Mouse (Mus musculus) heart, adult 2 months (tissue): ENCODE data around the gene Usp43.

ENCODE experiments used
- CTCF ChIP-seq: fragments of 200-600 bp; IDR thresholded peaks from 2 replicates; pipeline ENCODE4 v1.8.1; 2022; ENCODE audit warnings: antibody characterized with exemption, mild to moderate bottlenecking, moderate library complexity
- EP300 ChIP-seq: fragments of 200-500 bp; IDR thresholded peaks from 2 replicates; pipeline ENCODE4 v1.6.1; 2011; ENCODE audit warnings: low read depth, low read length, control low read depth; ENCODE audit not compliant: insufficient read depth
- POLR2A ChIP-seq: fragments of 200-500 bp; IDR thresholded peaks from 2 replicates; pipeline ENCODE4 v1.6.1; 2011; ENCODE audit warnings: mild to moderate bottlenecking, low read depth, low read length, control low read depth; ENCODE audit not compliant: insufficient read depth

DNA sequence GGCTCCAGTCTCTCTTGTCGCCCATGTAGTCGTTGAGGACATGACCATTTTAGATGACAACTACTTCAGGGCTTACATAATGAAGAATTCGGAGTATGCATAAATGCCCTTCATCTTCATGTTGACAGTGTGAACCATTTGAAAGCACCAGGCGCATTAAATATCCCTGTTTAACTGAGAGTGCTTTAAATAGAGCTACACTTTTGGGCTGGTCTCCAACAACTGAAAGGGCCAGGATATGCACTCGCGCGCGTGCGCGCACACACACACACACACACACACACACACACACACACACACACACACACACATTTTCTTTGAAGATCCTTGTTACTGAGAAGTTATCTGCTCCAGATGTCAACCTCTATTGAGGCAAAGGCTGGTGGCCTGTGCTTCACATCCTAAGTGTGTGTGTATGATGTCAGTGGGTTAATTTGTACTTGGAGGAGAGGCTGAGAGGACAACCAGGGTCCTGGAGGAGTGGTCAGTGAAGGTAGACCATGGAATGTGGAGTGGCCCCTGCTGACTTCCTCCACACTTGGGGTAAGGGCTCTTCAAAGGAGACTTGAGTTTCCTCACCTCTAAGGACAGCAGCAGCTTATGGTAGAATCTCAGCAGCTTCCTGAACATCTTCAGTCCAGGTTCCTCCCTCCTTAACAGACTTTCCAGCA lies 86.4 kb downstream of the Usp43 start:
- TF ChIP-seq CTCF (no peak), EP300 (no peak), POLR2A (no peak)
